Mouse (Mus musculus) cortical plate, adult 2 months (tissue): ENCODE data around the gene Gm10130.
"Not testable (repeated sequence)": the region's sequence is repeated elsewhere in the genome, so short reads cannot be mapped to it uniquely, and the experiment has no call there.

ENCODE experiments used
- CTCF ChIP-seq: fragments of 200-500 bp; IDR thresholded peaks from 2 replicates; pipeline ENCODE4 v1.5.1; 2011; ENCODE audit warnings: mild to moderate bottlenecking, control low read depth, low read length; ENCODE audit not compliant: insufficient read depth; ENCODE audit errors: extremely low read depth
- POLR2A ChIP-seq: fragments of 200-500 bp; IDR thresholded peaks from 2 replicates; pipeline ENCODE4 v1.6.1; 2011; ENCODE audit warnings: mild to moderate bottlenecking, low read length, control low read depth; ENCODE audit not compliant: insufficient read depth; ENCODE audit errors: extremely low read depth

DNA sequence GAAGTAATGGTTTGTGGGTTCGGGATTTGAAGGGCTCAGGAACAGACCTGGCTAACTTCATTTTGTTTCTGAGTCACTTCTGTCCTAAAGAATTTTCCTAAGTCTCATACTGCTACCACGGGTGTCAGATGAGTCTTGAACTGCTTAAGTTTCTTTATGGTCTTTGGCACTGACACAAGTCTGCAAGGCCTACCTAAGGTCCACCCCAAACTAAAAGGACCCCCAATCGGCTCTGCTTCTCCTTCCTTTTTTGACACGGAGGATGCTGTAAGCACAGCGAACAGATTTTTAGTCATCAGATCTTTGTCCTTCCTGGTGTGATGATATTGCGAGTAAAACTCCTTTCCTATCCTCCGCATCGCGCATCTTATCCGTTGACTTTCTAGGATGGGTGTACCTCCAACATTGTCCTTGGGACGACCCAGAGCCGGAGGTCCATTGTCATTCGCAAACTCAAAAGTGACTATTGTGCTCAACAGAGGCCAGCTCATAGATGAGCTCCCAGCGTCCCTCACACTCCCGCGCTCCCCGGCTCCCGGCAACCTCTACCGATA, 62.1 kb downstream of the Gm10130 start:
- not testable (repeated sequence) for TF ChIP-seq CTCF, POLR2A
